Mouse (Mus musculus) lung, embryonic 16.5 days (tissue): Measurements from ENCODE around the gene Lix1. TPM values are rescaled to one million over a fixed set of nuclear protein-coding genes. Genes with fewer than 3 reads are reported as not detected.
"Not testable (repeated sequence)": the region's sequence is repeated elsewhere in the genome, so short reads cannot be mapped to it uniquely, and the experiment has no call there.

ENCODE experiments used
- ATAC-seq: fragments of 200-750 bp; cut with Nextera tagmentation; 2 replicates; pipeline ENCODE4 v1.8.0; 2017; ENCODE audit warnings: low read depth, mild to moderate bottlenecking, moderate library complexity
- H3K27ac ChIP-seq: fragments of 300-500 bp; sonication (generic); 2 replicates; pipeline ENCODE4 v1.5.1; 2014; ENCODE audit warnings: mild to moderate bottlenecking, control low read depth, low read length
- H3K27me3 ChIP-seq: fragments of 300-500 bp; sonication (generic); 2 replicates; pipeline ENCODE4 v1.6.1; 2014; ENCODE audit warnings: low read depth, low read length, mixed read lengths; ENCODE audit not compliant: control insufficient read depth, insufficient read depth
- H3K36me3 ChIP-seq: fragments of 300-500 bp; sonication (generic); 2 replicates; pipeline ENCODE4 v1.6.1; 2014; ENCODE audit warnings: low read length; ENCODE audit not compliant: control insufficient read depth, insufficient read depth
- H3K4me1 ChIP-seq: fragments of 300-500 bp; sonication (generic); replicated peaks from 2 replicates; pipeline ENCODE4 v1.6.1; 2014; ENCODE audit warnings: low read length, mixed read lengths; ENCODE audit not compliant: control insufficient read depth, insufficient read depth
- H3K4me2 ChIP-seq: fragments of 300-500 bp; sonication (generic); 2 replicates; pipeline ENCODE4 v1.6.1; 2014; ENCODE audit warnings: low read depth, low read length, control low read depth
- H3K4me3 ChIP-seq: fragments of 300-500 bp; sonication (generic); 2 replicates; pipeline ENCODE4 v1.5.1; 2014; ENCODE audit warnings: mild to moderate bottlenecking, low read length, control low read depth
- H3K9ac ChIP-seq: fragments of 300-500 bp; sonication (generic); 2 replicates; pipeline ENCODE4 v1.6.1; 2014; ENCODE audit warnings: low read length, control low read depth
- H3K9me3 ChIP-seq: fragments of 300-500 bp; sonication (generic); 2 replicates; pipeline ENCODE4 v1.6.1; 2016; ENCODE audit warnings: low read length; ENCODE audit not compliant: control insufficient read depth
- WGBS: fragments of 180-500 bp; shearing (Covaris S2); extraction: QIAGEN DNeasy Blood & Tissue Kit; methylation state at CpG from one replicate; pipeline ENCODE4 v1.1.7; 2014; 5-methylcytosine and 5-hydroxymethylcytosine counted together
- polyA plus RNA-seq: library from polyadenylated mRNA; unstranded; fragments of >200 nt; fragmentation: Nextera tagmentation; extraction: Ambion mirVana; gene quantifications from 2 replicates; pipeline ENCODE4 v1.2.1, GENCODE M21; 2015

The Lix1 gene
- polyA plus RNA-seq, 1 experiment from 2014 or later, result 0.83 TPM

- no peak overlapping the region for H3K27ac ChIP-seq
- ATAC-seq, result no peak
- peaks cover 5% of the 10 kb centered on the region; the same call in 1 of the 2 replicates for H3K4me1 ChIP-seq
- H3K36me3 ChIP-seq, result no peaks in the 10 kb centered on the region
- WGBS, result 71% methylated on average over 3 of the region's 3 CpGs
- no peak overlapping the region for H3K4me3 ChIP-seq
- no peak overlapping the region for H3K4me2 ChIP-seq
- no peaks in the 10 kb centered on the region for H3K9me3 ChIP-seq
- no peak overlapping the region for H3K9ac ChIP-seq
- H3K27me3 ChIP-seq, result no peaks in the 10 kb centered on the region
Observed at GRCm38 (mm10) chr17:17452617-17453016, 50.1 kb downstream of the Lix1 start.

GRCm38 (mm10) chr17:17454573-17454972, 52.1 kb downstream of the Lix1 start:
- Histone ChIP-seq H3K4me1 (no peaks in the 10 kb centered on the region), H3K4me3 (no peak overlapping the region), H3K36me3 (no peaks in the 10 kb centered on the region), H3K27ac (no peak overlapping the region), H3K27me3 (no peaks in the 10 kb centered on the region), H3K9ac (no peak overlapping the region), H3K9me3 (no peaks in the 10 kb centered on the region), H3K4me2 (no peak overlapping the region)
- ATAC-seq, result no peak
- whole genome bisulfite sequencing, result 65% methylated on average over 1 of the region's 1 CpGs

DNA sequence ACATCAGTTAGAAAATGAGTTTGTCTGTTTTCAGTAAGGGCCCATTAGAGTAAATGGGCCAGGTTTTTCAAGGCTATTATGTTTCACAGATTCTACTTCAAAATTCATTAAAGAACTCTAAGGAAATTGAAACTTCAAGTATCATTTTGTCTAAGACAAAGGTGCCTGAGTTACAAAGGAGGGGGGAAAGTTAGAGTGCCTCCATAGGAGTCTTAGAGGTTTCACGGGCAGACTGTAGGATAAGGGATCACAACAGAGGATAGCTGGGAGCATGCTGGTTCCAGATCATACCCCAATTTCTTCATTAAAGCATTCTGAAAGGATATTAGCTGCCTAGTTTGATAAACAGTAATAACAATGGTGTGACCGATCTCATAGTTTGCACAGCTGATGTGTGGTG, 83.3 kb downstream of the Lix1 start:
- 56% methylated on average over 2 of the region's 2 CpGs for WGBS
- no peak for ATAC-seq
- Histone ChIP-seq H3K27me3 (no peaks in the 10 kb centered on the region), H3K9ac (no peak overlapping the region), H3K9me3 (no peaks in the 10 kb centered on the region), H3K4me3 (no peak overlapping the region), H3K36me3 (no peaks in the 10 kb centered on the region), H3K4me2 (no peak overlapping the region), H3K27ac (no peak overlapping the region), H3K4me1 (no peaks in the 10 kb centered on the region)

GRCm38 (mm10) chr17:17490820-17491621, 88.5 kb downstream of the Lix1 start:
- 33% methylated on average over 12 of the region's 15 CpGs for WGBS
- no peak overlapping the region for H3K4me3 ChIP-seq
- H3K27ac ChIP-seq, result no peak overlapping the region
- no peaks in the 10 kb centered on the region for H3K4me1 ChIP-seq
- peak; percentile 62; the same call in 1 of the 2 replicates for ATAC-seq
- no peaks in the 10 kb centered on the region for H3K36me3 ChIP-seq
- H3K9ac ChIP-seq, result no peak overlapping the region
- no peaks in the 10 kb centered on the region for H3K27me3 ChIP-seq
- H3K4me2 ChIP-seq, result no peak overlapping the region
- H3K9me3 ChIP-seq, result no peaks in the 10 kb centered on the region

GRCm38 (mm10) chr17:17491622-17492001, 89.1 kb downstream of the Lix1 start:
- H3K9me3 ChIP-seq, result no peaks in the 10 kb centered on the region
- H3K27me3 ChIP-seq, result no peaks in the 10 kb centered on the region
- H3K4me1 ChIP-seq, result no peaks in the 10 kb centered on the region
- ATAC-seq, result no peak
- no peak overlapping the region for H3K4me3 ChIP-seq
- H3K4me2 ChIP-seq, result no peak overlapping the region
- no peak overlapping the region for H3K27ac ChIP-seq
- WGBS, result 36% methylated on average over 7 of the region's 7 CpGs
- no peak overlapping the region for H3K9ac ChIP-seq
- H3K36me3 ChIP-seq, result no peaks in the 10 kb centered on the region

GRCm38 (mm10) chr17:17492116-17492515, 89.6 kb downstream of the Lix1 start:
- 83% methylated on average over 8 of the region's 8 CpGs for WGBS
- Histone ChIP-seq H3K27me3 (no peaks in the 10 kb centered on the region), H3K9me3 (no peaks in the 10 kb centered on the region), H3K9ac (no peak overlapping the region), H3K4me2 (no peak overlapping the region), H3K36me3 (no peaks in the 10 kb centered on the region), H3K4me3 (no peak overlapping the region), H3K27ac (no peak overlapping the region), H3K4me1 (no peaks in the 10 kb centered on the region)
- ATAC-seq, result no peak

- not testable (repeated sequence) for H3K4me2 ChIP-seq, H3K27ac ChIP-seq, H3K27me3 ChIP-seq, ATAC-seq, H3K4me3 ChIP-seq, H3K4me1 ChIP-seq, H3K9ac ChIP-seq, H3K36me3 ChIP-seq, H3K9me3 ChIP-seq
Observed at GRCm38 (mm10) chr17:17496234-17496633, 93.8 kb downstream of the Lix1 start.

DNA sequence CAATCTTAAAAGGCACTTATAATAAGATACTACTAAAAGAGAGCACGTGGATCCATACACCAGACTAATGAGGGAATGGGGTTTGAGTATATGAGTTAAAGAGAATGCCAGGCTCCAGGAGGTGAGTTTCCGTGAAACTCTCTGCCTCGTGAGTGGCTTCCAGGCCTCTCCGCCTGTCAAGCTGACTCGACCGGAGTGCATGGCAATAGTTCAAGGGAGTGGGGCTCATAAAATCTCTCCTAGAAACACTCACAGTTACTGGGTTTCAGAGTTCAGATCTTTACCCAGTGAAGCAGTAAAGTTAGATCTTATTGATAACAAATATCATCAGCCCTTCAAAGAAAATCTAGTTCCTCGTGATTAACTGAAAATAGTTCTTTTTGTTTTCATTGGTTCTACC, 94.3 kb downstream of the Lix1 start:
- Histone ChIP-seq H3K4me2 (no peak overlapping the region), H3K4me3 (no peak overlapping the region), H3K27me3 (no peaks in the 10 kb centered on the region), H3K36me3 (no peaks in the 10 kb centered on the region), H3K9ac (no peak overlapping the region), H3K27ac (no peak overlapping the region), H3K9me3 (no peaks in the 10 kb centered on the region), H3K4me1 (no peaks in the 10 kb centered on the region)
- no peak for ATAC-seq
- 88% methylated on average over 7 of the region's 7 CpGs for WGBS

GRCm38 (mm10) chr17:17498848-17499247, 96.4 kb downstream of the Lix1 start:
- Histone ChIP-seq H3K9ac (no peak overlapping the region), H3K27me3 (no peaks in the 10 kb centered on the region), H3K36me3 (no peaks in the 10 kb centered on the region), H3K4me1 (no peaks in the 10 kb centered on the region), H3K4me3 (no peak overlapping the region), H3K4me2 (no peak overlapping the region), H3K9me3 (no peaks in the 10 kb centered on the region), H3K27ac (no peak overlapping the region)
- ATAC-seq, result no peak
- 26% methylated on average over 1 of the region's 1 CpGs for WGBS
